Mouse (Mus musculus): ENCODE measurements around the gene Ttll10.

The Ttll10 gene

DNA sequence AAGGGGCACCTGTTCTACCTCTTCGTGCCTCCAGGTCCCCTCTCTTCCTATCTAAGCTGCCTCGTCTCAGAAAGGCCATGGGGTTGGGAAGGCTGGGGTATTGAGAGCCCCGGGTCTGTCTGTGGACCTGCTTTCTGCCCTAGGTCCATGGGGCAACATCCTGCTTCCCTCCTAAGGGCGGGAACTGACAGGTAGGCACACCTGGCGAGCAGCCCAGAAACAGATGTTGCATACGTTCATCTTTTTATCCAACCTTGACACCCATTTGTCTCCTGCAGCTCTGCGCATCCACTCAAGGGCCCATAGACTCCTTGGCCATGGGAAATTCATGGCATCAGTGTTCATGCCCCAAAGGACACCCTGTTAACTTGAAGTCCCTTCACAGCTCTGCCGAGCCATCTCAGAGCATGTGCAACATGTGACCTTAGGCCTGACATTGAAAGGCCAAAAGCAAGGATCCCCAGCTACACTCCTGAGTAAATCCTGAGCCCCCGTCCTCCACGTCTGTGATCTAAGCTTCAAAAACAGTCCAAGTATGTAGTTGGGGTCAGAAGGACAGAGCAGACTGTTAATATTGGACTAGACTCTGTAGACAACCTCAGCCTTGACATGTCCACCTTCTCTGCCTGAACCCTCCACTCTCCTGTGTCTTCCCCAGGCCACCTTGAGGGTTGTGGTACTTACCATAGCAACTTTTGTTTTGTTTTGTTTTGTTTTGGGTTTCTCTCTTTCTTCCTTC lies 6.1 kb upstream of the Ttll10 start:
- DNase-seq: no peak

DNA sequence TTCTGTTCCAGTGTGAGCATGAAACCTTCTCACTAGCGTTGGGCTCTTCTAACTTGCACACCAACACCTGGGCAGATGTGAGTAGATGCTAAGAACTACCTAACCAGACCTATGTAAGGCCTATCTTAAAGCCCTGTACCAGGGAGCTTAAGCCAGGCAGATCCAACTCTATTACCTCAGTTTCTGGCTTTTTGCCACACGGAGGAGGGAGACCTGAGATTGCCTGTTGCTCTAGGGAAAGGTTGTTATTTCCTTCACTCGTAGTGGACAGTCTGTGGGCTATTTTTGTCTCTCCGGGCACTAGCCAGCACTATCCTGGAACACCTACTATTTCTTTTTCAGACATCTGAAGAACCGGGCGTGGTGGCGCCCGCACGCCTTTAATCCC lies 5.3 kb upstream of the Ttll10 start:
- DNase-seq: no peak

DNA sequence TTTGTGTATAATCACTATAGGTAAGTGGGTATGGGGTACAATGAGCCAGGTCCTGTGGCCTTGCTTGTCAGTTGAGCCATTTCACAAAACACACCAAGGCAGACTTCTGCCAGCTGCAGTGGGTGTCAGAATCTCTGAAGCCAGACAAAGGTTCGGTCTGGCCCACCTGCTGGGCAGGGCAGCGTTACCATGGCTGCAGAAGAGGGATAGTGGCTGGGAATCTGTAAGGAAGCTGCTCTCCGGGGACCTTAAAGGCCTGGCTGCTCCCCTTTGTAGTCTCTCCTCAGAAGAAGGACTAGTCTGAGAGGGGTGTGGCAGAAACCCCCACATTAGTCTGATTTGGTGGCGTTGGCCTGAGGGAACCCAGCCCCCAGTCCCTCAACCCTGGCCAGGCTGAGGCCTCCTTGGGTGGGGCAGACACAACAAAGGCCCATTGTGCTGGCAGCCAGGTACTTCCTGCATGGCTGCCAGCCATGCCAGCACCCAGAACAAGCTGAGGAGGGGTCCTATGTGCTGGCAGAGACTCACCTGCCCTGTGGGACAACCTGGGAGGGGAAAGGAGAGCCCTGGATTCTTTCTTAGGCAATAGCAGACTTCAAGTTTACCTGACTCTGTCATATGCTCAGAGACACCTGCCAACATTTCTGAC lies 4.8 kb upstream of the Ttll10 start:
- DNase-seq: peak; percentile 31

DNA sequence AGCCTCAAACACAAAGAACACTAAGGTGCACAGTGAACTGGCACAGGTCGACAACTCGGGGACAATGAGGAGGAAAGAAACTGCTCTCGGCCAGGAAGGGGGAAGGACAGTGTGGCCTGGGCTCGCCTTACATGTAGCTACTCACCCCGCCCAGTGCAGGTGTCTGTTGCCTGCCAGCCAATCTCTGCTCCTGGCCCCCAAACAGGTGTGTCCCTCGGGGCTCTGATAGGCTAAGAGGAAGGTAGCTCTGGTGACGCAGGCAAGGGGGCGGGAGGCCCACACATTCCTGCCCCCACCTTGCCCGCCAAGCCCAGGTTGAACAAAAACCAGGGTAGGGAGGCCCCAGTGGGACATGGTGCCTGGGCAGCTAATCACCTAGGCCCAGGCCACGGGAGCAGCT lies 499 bp upstream of the Ttll10 start:
- no peak for DNase-seq

DNA sequence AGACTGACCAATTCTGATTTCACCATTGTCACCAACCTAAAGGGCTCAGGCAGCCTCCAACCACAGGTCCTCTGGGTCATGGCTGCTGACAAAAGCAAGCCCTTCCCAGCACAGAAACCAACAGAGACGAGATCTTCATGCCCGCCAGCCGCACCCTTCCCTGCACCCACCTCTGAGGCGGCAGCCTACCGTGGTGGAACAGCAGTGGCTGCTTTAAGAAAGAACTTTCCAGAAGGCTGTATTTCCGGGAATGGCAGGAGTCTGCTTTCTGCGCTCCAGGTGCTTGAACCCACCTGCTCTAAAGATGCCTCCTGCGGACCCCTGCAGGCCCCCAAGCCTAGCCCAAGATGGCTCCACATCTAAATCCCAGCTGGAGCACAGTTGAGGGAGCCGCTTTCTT lies 388 bp downstream of the Ttll10 start:
- no peak for DNase-seq

DNA sequence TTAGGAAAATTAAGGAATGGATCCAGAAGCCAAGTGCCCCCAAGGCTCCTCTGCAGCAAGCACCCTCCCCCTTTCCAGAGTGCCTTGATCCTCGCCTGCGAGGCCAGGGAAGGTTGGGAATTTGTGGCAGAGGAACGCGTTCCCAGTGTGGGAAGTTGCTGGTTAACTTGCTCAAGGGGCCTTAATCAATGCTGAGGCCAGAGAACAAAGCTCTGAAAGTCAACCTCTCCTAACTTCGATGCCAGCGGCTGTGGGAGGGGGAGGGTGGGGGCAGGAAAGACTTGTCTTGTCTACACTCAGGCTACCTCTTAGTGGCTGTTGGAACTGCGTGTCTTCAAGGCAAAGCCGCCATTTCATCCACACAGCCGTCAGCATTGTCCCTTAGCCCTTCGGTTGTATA lies 1.5 kb downstream of the Ttll10 start:
- no peak for DNase-seq

DNA sequence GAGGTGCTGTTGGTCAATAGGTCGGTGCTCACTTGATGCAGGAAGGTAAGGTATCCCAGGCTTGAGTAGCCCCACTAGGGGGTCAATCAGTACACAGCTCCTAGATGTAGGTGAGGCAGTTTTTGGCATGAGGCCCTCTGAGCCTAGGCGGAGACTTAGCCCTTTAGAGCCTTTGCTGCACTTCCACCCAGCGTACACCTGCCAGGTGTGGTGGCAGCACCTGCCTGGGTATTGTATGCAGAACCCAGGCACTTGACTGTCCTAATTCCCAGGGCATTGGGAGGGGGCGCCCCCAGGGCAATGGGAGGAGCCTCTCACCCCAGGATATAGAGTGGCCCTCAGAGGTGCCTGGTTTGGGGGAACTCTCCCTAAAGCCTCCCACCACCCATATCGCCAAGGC lies 4.0 kb downstream of the Ttll10 start:
- no peak for DNase-seq

DNA sequence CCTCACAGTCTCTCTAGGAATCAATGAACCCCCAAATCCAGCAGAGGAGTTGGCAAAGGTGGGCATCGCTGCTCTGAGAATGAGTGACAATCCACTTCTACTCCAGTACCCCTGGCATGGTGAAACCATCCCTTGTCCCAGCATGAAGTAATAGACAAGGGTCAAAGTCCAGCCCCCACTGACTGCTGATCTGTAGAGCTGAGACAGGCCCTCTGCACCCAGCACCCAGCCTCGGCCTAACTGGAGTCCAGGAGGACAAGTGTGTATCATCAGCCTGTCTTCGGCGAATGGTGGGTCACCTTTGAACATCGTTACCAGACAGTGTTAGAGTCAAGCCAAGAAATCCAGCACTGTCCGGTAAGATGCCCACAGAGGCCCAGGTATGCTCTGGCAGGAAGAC lies 4.6 kb downstream of the Ttll10 start:
- no peak for DNase-seq

DNA sequence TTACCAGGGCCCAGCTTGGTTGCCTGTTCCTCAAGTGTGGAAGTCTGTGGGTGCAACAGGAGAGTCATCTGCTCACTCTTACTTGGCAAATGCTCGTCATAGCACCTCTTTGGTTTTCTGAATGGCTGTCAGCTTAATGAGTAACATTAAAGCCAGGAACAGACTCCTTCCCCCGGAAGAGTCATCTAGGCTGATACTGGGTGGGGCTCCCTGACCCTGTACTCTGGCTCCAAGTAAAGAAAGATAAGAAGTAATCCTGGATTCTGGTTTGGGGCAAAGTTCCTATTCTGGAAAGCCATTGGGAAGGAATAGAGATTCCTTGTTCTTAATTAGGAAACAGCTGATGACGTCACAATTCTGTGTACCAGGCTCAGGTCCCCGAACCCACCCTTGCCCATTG lies 5.1 kb downstream of the Ttll10 start:
- no peak for DNase-seq

DNA sequence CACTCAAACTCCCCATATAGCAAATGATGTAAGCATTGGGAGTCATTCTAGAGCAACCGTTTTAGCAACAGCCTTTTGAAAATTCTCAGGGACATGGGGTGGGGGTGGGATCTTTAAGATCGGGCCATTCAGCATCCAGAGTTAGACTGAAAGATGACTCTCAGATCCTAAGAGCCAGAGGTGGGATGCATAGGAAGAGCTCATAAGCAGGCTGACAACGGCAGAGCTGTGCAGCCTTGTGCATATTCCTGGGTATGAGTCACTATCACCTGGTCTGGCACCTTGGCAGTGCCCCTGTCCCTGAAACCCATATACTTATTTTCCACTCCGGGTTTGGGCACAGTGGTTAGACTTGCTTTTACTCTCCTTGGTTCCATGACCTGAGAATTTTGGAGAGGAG lies 6.1 kb downstream of the Ttll10 start:
- no peak for DNase-seq

DNA sequence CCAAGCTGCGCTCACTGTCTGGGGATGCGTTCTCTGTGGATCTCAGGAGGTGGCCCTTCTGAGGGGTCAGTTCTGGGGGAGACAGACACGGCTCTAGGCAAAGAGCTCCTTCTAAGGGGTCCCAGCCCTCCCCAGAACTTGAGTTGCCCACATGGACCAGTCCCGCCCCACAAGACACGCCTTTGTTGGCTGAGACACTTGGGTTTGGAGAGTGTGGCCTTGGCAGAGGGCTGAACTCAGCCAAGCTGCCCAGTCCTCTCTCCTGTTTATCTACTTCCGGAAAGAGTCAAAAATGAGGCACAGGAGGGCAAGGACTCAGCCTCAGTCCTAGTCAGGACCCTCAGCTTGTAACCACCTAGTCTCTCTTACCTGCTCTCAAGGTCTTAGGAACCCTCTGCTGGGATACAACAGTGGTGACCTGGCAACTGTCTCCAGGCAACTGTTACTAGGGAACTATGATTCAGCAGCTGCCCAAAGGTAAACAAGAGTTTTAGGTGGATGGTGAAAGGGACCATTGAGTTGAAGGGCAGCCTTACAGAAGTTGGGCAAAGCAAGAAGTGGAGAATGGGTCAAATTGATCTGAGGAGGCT lies 8.7 kb downstream of the Ttll10 start:
- no peak for DNase-seq

DNA sequence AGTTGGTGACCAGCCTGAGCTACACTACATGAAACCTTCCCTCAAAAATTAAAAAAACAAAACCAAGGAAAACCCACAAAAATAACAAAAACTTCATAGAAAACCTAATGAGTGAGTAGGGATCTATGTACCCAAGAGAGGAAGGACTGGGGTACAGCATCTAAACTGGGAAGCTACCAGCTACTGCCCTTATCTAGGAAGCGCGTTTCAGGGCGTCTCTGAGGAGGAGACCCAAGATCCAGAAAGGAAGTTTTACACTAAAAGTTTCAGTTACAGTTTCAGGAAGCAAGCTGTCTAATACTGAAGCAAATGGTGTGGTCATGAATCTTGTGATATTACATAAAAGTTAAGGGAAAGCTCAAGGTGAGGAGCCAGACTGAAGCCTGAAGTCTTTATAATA lies 9.4 kb downstream of the Ttll10 start:
- no peak for DNase-seq

DNA sequence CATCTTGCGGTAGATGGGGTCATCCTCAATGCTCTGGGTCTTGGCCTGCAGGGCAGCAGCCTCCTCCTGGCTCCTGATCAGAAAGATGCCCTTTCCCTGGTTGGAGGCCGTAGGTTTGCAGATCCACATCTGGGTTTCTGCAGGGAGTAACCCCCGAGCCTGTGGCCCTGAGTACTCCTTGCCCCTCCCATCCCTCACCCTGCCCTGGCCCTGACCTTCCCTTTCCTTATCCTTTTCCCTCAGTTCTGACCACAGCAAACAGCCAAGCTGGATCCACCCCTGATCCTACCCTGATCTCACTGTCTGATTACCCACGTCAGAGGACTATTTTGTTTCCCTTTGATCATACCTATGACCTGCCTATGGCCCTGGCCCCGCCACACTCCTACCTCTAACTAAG lies 14.5 kb downstream of the Ttll10 start:
- no peak for DNase-seq

DNA sequence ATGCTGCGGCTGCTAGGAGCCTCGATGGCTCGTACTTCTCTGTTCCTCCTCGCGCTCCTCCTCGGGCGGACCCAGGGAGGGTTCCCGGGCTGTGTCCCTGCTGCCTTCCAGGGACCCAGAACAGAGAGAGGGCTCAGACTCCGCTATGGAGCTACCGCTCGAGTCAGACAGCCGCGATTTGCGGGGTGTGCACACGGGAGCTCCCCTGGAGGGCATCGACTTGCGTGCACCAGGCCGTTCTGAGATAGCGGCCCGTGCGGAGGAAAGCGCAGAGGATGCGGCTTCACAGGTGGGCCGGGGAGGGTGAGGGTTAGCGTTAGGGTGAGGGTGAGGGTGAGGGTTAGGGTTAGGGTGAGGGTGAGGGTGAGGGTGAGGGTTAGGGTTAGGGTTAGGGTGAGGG lies 24.3 kb downstream of the Ttll10 start:
- peak; percentile 65 for DNase-seq

DNA sequence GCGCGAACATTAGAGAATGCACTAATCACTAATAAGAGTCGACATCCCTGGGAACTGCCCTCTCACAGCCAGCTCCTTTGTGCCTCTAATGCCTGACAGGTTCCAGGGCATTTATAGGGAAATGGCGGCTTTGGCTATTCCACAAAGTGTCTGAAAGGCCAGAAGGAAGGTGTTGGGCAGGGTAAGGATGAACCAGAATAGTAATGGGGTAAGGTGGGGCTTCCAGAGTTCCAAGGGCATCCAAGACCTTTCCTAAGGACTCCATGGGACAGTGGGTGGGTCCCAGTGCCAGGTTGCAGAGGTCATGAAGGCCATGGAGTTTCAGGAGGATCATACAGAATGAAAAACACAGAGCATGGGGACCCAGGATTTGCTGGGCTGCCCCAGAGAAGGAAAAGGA lies 24.9 kb downstream of the Ttll10 start:
- no peak for DNase-seq

DNA sequence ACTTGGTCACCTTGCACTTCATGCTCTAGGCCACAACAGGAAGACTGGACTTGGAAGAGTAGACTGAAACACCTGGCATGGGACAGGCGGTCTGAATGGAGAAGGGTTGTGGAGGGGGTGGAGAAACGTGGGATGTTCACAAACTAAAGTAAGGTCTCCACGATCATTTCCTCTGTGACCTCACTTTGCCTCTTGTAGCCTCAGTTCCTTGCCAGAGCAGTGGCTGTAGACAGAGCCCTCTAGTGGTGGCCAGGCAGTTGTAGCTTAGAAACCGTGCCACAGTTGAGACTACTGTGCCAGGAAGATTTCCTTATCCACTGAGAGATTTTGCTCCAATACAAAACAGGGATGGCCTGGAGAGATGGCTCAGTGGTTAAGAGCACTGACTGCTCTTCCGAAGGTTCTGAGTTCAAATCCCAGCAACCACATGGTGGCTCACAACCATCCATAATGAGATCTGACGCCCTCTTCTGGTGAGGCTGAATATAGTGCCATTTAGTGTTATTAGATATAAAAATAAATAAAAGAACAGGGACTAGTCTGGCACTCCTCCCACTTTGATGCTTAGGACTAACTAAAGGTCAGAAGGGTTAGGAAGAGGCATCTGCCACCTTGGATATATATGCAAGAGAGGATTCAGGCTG lies 25.6 kb downstream of the Ttll10 start:
- DNase-seq: peak; percentile 77

DNA sequence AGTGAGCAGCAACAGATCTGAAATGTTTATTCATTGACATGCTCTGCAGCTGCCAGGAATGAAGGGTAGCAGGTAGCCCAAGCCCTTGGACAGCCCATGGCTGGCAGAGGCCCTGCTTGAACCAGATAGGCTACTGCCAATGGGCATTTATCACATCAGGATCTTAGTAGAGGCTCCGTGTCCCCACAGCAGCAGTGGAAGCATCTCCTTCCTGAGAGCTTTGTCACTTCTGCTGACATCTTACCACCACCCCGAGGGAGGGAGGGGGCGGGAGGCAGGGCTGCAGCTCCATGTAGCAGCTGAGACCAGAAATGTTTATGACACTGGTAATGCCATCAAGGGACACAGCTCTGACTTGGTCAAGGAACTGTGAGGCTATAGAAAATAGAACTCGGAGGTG lies 26.4 kb downstream of the Ttll10 start:
- DNase-seq: peak; percentile 68

DNA sequence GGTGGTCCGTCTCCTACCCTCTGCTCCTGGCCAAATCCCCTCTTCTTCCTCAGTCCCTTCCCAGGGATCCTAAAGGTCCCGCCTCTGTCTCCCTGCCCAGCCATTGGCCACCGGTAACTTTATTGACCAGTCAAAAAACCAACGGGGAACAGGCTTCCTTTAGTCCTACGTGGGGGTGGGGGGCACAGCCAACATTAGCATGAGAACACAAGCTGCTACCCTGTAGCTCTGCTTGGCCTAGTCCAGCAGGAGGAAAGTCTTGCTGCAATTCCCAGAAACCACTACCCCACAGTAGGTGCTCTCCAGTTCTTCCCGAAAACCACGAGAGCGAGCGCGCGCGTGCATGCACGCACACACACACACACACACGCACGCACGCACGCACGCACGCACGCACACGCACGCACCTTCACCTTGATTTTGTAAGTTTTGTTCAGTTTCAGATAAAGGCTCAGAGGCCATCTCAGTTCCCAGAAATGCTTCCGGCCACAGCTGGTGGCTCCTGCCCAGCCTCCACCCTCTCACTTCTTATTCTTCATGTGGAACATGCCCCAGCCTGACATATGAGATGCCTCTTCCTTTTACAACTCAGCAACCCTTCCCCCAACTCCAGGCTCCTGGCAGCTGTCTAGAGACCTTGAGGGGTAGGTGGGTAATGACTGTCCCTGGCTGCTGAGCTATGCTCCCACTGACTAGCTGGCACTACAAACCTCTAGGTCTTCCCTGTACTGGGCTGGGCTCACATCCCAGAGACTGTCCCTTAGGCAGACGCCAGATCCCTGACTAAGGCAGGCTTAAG lies 27.4 kb downstream of the Ttll10 start:
- peak; percentile 70 for DNase-seq

DNA sequence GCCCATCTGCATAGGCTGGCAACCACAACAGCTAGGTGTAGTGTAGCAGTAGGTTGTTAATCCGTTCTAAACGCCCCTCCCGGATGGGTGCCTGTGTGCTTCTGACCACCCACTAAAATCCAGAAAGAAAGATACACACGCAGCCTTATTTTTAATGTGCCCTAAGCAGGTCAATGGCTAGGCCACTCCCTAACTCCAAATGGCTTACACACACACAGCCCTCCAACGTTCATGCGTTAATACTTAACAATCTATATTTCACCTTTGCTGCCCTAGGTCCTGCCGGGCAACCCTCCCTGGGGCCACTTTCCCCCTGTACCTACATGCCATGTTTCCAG lies 28.0 kb downstream of the Ttll10 start:
- no peak for DNase-seq

DNA sequence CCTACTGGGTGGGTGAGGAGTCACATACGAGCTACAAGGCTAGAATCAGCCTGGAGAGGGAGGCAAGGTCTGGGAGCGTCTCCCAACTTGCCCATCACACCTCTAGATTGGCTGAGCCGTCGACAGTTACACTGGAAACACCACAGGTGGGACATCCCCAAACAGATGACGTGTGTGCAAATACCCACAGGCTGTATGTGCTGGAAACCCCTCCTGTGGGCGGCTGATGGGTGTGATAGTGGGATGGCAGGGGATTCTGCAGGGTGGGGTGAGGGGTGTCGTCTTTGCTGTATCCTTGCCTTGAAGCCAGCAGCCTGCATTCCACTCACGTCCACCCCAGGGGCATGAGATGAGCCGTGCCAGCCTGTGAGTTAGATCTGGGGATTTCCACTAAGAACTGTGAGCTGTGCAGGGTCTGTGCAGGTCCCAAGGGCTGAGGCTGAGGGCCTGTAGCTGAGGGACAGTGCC lies 28.5 kb downstream of the Ttll10 start:
- peak; percentile 34 for DNase-seq

DNA sequence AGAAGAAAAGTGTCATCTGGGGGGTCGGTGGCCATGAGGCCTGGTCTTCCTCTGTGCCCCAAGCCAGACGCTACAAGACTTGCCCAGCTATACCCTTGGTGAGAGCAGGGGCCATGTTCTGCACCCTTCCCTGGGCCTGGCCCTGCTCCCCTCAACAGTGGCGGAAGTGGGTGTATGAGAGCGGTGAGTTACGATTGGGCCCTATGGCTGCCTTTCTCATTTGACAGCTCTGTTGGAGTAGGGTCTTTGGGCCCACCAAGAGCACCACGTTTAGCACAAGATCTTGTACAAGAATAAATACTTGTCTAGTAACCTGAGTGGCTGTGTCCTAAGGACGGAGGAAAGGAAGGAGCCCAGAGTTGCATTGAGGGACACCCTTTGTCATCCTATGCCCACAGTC lies 30.6 kb downstream of the Ttll10 start:
- no peak for DNase-seq

DNA sequence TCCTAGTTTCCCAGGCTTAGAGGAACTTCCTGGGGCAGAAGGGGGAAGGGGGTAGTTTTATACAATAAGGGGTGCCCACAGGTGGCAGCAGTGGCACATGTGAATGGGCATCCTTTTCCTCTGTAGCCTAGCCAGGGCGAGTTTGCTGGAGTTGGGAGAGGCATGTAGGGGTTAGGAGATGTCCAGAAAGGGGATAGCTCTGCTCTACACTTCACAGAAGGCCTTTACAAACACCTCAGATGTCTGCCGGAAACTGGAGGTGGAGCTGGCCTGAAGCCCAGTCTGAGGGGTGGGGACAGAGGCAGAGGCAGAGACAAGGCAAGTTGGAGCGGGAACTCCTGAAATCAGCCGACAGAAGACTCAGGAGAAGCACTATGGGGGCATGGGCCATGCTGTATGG lies 33.2 kb downstream of the Ttll10 start, which contains the start of gene Tnfrsf18:
Tnfrsf18 (plus strand) TSS at position 152 of the 400 bp plus-strand sequence.
- DNase-seq: peak; percentile 78

DNA sequence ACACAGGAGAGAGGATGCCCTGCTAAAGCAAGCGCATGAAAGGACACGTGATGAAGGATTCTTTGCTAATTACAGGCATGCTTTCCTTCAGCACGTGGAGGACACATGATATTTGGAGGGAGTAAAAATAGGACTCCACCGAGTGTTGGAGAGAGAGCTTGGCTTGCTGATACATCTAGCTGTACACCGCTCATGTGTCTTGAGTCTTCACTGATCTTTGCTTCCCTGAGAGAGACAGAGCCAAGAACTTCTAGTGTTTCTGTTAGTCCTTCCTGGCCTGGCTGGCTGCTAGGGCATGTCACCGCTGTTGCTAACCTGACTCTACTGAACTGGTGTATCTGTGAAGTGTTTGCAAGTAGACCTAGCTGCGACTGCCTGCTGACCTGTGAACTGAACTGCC lies 35.0 kb downstream of the Ttll10 start:
- no peak for DNase-seq
